Mouse (Mus musculus): ENCODE results near the gene Il31ra. TPM values are rescaled to one million over a fixed set of nuclear protein-coding genes. Genes with fewer than 3 reads are reported as not detected.
"Not testable (repeated sequence)": the region's sequence is repeated elsewhere in the genome, so short reads cannot be mapped to it uniquely, and the experiment has no call there.

Il31ra gene
- polyA plus RNA-seq, 1 experiment from 2014 or later = 0.14 TPM

DNA sequence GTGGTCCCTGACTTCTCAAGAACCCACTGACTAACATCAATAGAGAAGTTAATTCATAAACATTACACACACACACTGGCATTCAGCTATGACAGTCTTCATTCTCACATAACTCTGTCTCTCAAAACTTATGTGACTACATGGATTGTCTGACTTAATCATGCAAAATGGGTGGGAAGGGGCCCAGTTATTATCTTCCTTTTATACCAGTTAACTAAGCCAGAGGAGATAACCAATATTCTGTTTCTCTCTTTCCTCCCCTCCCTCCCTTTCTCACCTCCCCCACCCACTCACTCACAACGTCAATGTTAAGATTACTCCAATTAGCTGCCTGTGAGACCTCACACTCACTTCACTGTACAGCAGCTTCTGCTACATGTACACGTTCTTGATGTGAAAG is 3.9 kb downstream of the Il31ra start:
- H3K36me3 ChIP-seq = no peaks in the 10 kb centered on the region
- 25% methylated on average over 2 of the region's 2 CpGs for WGBS (ENCODE audit: insufficient replicate concordance)
- ATAC-seq = peak; percentile 40; the same call in 1 of the 2 replicates
- no peaks in the 10 kb centered on the region for H3K27me3 ChIP-seq (replicated peaks)
- H3K9ac ChIP-seq = no peak overlapping the region
- H3K27ac ChIP-seq = no peak overlapping the region
- H3K4me3 ChIP-seq = no peak overlapping the region
- H3K4me2 ChIP-seq = no peak overlapping the region
- peaks cover 9% of the 10 kb centered on the region for H3K4me1 ChIP-seq
- no peaks in the 10 kb centered on the region for H3K9me3 ChIP-seq (replicated peaks)

DNA sequence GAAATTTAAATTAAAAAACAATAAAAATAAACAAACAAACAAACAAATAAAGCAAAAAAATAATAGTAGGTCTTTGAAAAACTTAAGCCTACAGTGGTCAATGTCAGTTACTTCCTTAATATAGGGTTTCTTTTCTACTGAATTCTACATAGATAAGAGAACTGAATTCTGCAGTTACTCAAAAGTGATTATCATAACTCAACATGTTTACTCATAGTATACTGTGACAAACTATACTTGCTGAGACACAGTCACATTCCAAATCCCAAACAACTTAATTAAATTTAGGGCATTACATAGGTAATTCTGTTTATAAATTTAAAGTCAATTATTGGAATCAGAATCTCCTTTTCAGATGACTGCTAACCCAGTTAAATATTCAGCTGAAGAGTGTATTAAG is 4.5 kb downstream of the Il31ra start:
- no peak for ATAC-seq
- H3K27me3 ChIP-seq (replicated peaks) = no peaks in the 10 kb centered on the region
- no peak overlapping the region for H3K9ac ChIP-seq
- H3K9me3 ChIP-seq (replicated peaks) = no peaks in the 10 kb centered on the region
- H3K27ac ChIP-seq = no peak overlapping the region
- peaks cover 9% of the 10 kb centered on the region for H3K4me1 ChIP-seq
- H3K4me2 ChIP-seq = no peak overlapping the region
- no peaks in the 10 kb centered on the region for H3K36me3 ChIP-seq
- H3K4me3 ChIP-seq = no peak overlapping the region

DNA sequence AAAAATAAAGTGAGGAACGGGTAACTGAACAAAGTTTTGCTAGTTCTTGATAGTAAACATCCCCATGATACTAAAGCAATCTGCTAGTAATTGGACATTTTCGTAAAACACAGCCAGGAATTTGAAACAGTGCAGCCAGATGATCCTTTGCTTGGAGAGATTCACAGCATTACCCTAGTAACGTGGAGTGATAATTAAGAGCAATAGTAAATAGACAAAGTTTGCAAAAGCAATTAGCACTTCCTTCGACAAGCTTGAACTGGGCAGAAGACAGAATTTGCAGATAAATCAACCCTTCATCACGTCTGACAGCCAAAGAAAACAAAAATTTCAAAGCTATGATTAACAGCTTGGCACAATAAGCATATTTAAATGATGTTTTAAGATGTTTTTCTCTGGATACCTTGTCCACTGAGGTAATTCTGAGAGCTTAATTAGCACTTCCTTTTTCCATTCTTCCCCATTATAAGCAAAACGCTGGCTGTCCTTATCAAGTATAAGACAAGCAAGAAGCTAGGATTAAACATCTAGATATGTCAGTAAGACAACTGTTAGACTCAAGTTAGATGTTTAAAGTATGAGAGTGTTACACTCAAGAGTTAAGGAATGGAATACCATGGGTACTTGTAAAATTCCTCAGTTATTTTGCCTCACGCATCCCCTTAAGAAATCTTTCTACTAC is 9.5 kb downstream of the Il31ra start:
- WGBS (ENCODE audit: insufficient replicate concordance) = 47% methylated on average over 7 of the region's 7 CpGs
- Histone ChIP-seq H3K4me3 (no peak overlapping the region), H3K9ac (no peak overlapping the region), H3K27ac (no peak overlapping the region), H3K4me1 (0 out of 2 replicates have a peak, but pooled peaks cover 3% of the 10 kb centered on the region), H3K27me3 (replicated peaks) (0 out of 2 replicates have a peak, but pooled peaks cover 9% of the 10 kb centered on the region), H3K4me2 (no peak overlapping the region), H3K9me3 (replicated peaks) (no peaks in the 10 kb centered on the region), H3K36me3 (no peaks in the 10 kb centered on the region)
- ATAC-seq = no peak

DNA sequence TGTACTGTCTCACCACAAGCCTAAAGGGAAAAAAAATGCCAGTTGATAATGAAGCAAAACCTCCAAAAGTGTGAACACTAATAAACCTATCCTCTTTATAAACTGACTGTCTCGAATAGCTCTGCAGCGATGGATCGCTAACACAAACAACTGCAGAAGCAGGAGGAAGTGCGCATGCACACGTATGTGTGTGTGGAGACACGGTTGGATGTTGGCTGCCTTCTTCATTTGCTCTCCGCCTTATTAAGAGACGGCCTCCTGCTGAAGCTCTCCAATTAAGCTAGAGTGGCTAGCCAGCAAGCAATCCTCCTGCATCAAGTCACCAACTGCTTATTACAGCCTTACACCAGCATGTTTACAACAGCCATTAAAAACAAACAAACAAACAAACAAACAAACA is 11.9 kb downstream of the Il31ra start:
- H3K4me1 ChIP-seq = 0 out of 2 replicates have a peak, but pooled peaks cover 3% of the 10 kb centered on the region
- H3K4me2 ChIP-seq = no peak overlapping the region
- no peak overlapping the region for H3K27ac ChIP-seq
- H3K36me3 ChIP-seq = no peaks in the 10 kb centered on the region
- no peaks in the 10 kb centered on the region for H3K9me3 ChIP-seq (replicated peaks)
- H3K4me3 ChIP-seq = no peak overlapping the region
- no peak overlapping the region for H3K9ac ChIP-seq
- WGBS (ENCODE audit: insufficient replicate concordance) = 81% methylated on average over 8 of the region's 8 CpGs
- ATAC-seq = no peak
- H3K27me3 ChIP-seq (replicated peaks) = 0 out of 2 replicates have a peak, but pooled peaks cover 9% of the 10 kb centered on the region

DNA sequence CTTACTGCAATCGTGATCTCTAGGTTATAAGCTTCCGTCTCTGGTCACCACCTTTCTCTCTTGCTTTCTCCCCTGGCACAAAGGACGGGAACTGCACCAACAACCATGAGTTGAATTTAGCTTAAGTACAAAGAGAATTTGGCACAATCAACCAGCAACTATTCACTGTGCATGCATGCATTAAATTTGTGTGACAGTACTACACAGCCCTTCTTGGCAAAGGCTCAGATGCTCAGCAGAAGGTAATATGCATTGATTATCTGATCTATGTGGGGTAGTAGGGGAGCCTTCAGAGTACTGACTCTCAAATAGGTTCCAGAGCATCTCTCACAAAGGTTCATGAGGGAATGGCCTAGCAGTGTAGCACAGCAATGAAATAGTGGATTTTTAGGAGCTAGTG is 12.4 kb downstream of the Il31ra start:
- no peak overlapping the region for H3K4me2 ChIP-seq
- H3K9ac ChIP-seq = no peak overlapping the region
- H3K36me3 ChIP-seq = no peaks in the 10 kb centered on the region
- no peak overlapping the region for H3K27ac ChIP-seq
- H3K4me1 ChIP-seq = 0 out of 2 replicates have a peak, but pooled peaks cover 3% of the 10 kb centered on the region
- ATAC-seq = no peak
- H3K9me3 ChIP-seq (replicated peaks) = no peaks in the 10 kb centered on the region
- 79% methylated on average over 3 of the region's 3 CpGs for WGBS (ENCODE audit: insufficient replicate concordance)
- 0 out of 2 replicates have a peak, but pooled peaks cover 9% of the 10 kb centered on the region for H3K27me3 ChIP-seq (replicated peaks)
- no peak overlapping the region for H3K4me3 ChIP-seq

DNA sequence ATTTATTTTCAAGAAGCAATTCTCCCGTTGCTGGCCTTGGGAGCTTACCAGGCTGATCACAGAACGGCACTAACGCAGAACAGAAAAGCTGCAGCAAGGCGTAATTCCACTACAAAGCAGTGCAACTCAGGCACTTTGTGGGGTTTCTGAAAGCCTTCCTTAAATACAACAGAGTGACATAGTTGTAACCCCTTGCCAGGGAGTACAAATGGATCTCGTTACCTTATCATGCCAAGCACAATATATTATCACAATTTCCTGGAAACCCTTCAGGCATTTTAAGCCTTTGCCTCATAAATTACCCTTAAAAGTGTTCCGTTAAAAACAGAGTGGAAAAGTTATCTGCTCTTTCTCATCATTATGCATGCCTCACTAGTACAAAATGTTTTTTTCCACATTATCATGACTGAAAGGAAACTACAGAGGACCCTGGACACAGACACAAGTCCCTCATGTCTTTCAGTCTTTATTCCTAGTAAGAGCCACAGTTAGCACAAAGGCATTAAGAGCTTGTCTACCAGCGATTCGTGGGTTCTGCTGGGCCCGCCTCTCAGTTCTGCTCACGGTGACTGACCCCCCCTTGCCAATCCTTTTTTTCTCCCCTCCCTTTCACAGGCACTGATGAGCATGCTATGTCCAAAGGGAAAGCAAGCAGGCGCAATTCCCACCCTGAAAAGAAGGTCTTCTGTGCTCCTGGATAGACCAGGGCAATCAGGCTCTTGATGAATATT is 13.4 kb downstream of the Il31ra start:
- H3K36me3 ChIP-seq = no peaks in the 10 kb centered on the region
- ATAC-seq = no peak
- WGBS (ENCODE audit: insufficient replicate concordance) = 52% methylated on average over 11 of the region's 11 CpGs
- H3K4me1 ChIP-seq = 0 out of 2 replicates have a peak, but pooled peaks cover 3% of the 10 kb centered on the region
- no peak overlapping the region for H3K9ac ChIP-seq
- H3K4me2 ChIP-seq = no peak overlapping the region
- H3K27ac ChIP-seq = no peak overlapping the region
- H3K27me3 ChIP-seq (replicated peaks) = 0 out of 2 replicates have a peak, but pooled peaks cover 9% of the 10 kb centered on the region
- no peaks in the 10 kb centered on the region for H3K9me3 ChIP-seq (replicated peaks)
- no peak overlapping the region for H3K4me3 ChIP-seq

DNA sequence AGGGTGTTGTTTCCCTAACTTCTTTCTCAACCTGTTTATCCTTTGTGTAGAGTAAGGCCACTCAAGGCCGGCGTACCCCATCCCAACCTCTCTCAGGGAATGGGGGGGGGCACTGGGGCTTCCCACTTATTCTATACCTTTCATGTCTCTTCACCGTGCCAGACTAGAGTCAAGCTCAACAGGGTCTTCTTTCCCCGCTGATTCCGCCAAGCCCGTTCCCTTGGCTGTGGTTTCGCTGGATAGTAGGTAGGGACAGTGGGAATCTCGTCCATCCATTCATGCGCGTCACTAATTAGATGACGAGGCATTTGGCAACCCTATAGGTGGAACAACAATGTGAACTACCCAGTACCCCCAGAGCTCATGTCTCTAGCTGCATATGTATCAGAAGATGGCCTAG is 16.1 kb downstream of the Il31ra start:
- not testable (repeated sequence) for ATAC-seq; H3K36me3 ChIP-seq; H3K9ac ChIP-seq; H3K4me2 ChIP-seq; H3K27me3 ChIP-seq (replicated peaks); H3K4me3 ChIP-seq; H3K4me1 ChIP-seq; H3K9me3 ChIP-seq (replicated peaks); H3K27ac ChIP-seq
- WGBS (ENCODE audit: insufficient replicate concordance) = 78% methylated on average over 11 of the region's 11 CpGs

DNA sequence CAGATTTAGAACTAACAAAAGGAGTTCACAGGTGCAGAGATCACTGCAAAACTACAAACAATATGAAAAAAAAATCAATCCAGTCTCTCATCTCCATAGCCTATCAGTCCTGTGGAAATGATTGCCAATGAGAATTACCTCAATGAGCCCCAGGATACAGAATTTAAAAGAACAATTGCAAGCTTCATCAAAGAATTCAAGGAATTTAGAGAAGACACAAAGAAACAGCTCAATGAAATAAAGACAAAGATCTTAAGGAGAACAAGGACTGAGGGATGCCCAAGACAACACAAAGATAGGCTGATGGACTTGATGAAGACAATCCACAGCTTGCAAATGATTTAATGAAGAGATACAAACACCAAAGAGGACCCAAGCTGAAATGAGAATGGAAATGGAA is 20.4 kb downstream of the Il31ra start:
- H3K27ac ChIP-seq = no peak overlapping the region
- H3K9me3 ChIP-seq (replicated peaks) = no peaks in the 10 kb centered on the region

DNA sequence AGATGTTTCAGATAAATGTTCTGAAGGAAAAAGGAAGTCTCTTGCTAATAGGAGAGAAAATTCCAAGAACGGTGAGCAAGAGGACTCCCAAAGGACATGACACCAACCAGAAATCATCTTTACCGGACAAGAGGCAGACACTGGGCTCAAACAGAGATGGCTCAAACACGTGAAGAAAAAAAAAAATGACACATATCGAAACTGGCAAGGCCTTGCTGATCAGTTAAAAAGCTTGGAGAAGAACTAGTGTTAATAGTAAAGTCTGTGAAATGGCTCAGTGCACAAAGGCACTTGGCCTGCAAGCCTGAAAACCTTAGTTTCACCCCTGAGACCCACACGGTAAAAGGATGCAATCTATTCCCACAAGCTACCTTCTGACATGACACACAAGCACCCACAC is 23.4 kb downstream of the Il31ra start:
- no peaks in the 10 kb centered on the region for H3K27me3 ChIP-seq (replicated peaks)
- no peak for ATAC-seq
- H3K4me2 ChIP-seq = no peak overlapping the region
- H3K9ac ChIP-seq = no peak overlapping the region
- WGBS (ENCODE audit: insufficient replicate concordance) = 71% methylated on average over 5 of the region's 5 CpGs
- no peak overlapping the region for H3K27ac ChIP-seq
- no peak overlapping the region for H3K4me3 ChIP-seq
- no peaks in the 10 kb centered on the region for H3K4me1 ChIP-seq
- no peaks in the 10 kb centered on the region for H3K36me3 ChIP-seq
- H3K9me3 ChIP-seq (replicated peaks) = no peaks in the 10 kb centered on the region

More for the DNA sequence above, 20.4 kb downstream of the Il31ra start:
- Histone ChIP-seq H3K36me3 (no peaks in the 10 kb centered on the region), H3K4me2 (no peak overlapping the region), H3K4me1 (no peaks in the 10 kb centered on the region), H3K27me3 (replicated peaks) (no peaks in the 10 kb centered on the region), H3K4me3 (no peak overlapping the region), H3K9ac (no peak overlapping the region)
- no peak for ATAC-seq

DNA sequence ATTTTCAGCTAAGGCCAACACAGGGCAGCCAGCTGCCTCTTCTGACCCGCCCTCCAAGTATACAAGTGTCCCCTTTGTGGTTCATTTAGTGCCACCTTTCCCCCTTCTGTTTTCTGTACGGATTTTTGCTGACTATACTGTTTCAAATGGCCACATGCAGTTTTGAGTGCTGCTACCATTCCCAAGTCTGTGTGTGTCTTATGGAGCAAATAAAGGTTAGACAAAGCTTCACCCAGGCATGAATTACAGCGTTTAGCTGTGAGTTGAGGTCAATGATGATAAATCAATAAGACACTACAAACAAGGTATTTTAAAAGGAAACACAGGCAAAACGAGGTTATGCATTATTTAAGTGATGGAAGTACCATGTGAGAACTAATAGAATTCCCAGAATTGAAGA is 24.6 kb downstream of the Il31ra start:
- H3K9ac ChIP-seq = no peak overlapping the region
- no peaks in the 10 kb centered on the region for H3K36me3 ChIP-seq
- no peaks in the 10 kb centered on the region for H3K4me1 ChIP-seq
- 50% methylated on average over 4 of the region's 4 CpGs for WGBS (ENCODE audit: insufficient replicate concordance)
- H3K4me2 ChIP-seq = no peak overlapping the region
- no peaks in the 10 kb centered on the region for H3K27me3 ChIP-seq (replicated peaks)
- no peak overlapping the region for H3K27ac ChIP-seq
- H3K4me3 ChIP-seq = no peak overlapping the region
- H3K9me3 ChIP-seq (replicated peaks) = no peaks in the 10 kb centered on the region
- no peak for ATAC-seq

DNA sequence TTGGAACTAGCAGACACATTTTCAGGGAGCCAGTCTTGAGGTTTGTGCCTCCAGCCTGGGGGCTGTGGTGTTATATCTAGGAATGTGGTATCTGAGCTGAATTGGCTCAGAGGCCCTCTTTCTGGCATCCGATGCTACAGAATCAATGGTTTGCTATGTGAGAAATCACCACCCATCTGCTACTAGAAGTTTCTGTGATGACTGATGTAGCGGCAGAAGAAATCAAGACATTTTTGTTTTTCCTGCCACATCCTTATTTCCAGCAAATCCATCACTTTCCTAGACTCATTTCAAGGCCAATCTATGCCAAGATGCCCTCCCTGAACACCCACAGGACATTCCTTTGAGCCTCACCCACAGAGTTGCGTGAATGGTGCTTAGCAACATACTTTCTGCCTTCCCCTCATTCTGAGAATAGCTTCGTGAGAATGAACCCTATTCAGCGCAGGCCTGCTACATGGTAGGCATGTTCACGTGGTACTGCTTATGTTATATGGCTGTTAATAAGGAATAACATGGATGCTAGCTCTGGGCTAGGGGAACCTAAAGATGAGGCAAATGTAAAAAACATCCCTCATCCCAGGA is 33.5 kb downstream of the Il31ra start:
- no peaks in the 10 kb centered on the region for H3K27me3 ChIP-seq (replicated peaks)
- H3K36me3 ChIP-seq = no peaks in the 10 kb centered on the region
- no peak for ATAC-seq
- H3K27ac ChIP-seq = no peak overlapping the region
- WGBS (ENCODE audit: insufficient replicate concordance) = 69% methylated on average over 6 of the region's 6 CpGs
- H3K4me1 ChIP-seq = no peaks in the 10 kb centered on the region
- H3K4me2 ChIP-seq = no peak overlapping the region
- no peak overlapping the region for H3K4me3 ChIP-seq
- no peak overlapping the region for H3K9ac ChIP-seq
- no peaks in the 10 kb centered on the region for H3K9me3 ChIP-seq (replicated peaks)

DNA sequence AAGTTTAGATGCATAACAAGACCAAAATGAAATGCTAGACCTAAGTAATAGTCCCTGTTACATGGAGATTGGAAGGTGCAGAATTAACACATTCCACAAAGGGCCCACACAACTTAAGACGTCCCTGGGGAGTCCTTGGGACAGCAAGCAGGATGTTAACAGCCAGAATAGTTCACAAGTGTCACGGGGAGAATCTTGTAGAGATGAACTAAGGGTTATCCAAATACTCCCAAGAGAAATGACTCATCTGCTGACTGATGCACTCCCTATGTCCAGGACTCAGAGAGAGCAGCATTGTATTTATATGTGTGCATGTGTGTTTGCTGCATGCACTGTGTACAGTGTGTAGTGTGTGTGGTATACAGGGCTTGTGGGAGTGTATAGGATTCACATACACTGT is 37.7 kb downstream of the Il31ra start:
- Histone ChIP-seq H3K36me3 (no peaks in the 10 kb centered on the region), H3K9ac (no peak overlapping the region), H3K4me3 (no peak overlapping the region), H3K4me2 (no peak overlapping the region), H3K4me1 (no peaks in the 10 kb centered on the region), H3K9me3 (replicated peaks) (no peaks in the 10 kb centered on the region), H3K27me3 (replicated peaks) (no peaks in the 10 kb centered on the region), H3K27ac (no peak overlapping the region)
- WGBS (ENCODE audit: insufficient replicate concordance) = 41% methylated on average over 2 of the region's 2 CpGs
- no peak for ATAC-seq
